Mouse (Mus musculus) left cerebral cortex, adult 18-20 months (tissue): ENCODE results near the gene Pi16. TPM values are rescaled to one million over a fixed set of nuclear protein-coding genes. Genes with fewer than 3 reads are reported as not detected.

Experiments used
- DNase-seq, 2 experiments: peaks; one replicate each; pipeline ENCODE4 v3.0.0; 2021 to 2022; ENCODE audit warnings: low spot score in 2 of 2, mixed read lengths in 1 of 2
- total RNA-seq, 2 experiments: library from RNA; stranded (reverse); gene quantifications; 2 replicates each; pipeline ENCODE4 v1.2.3; 2021

Gene Pi16
- total RNA-seq, 2 experiments from 2014 or later = 1.4 to 2.0 TPM

GRCm38 (mm10) chr17:29355841-29356478 lies 38.5 kb downstream of the Pi16 start:
- no peak for DNase-seq

GRCm38 (mm10) chr17:29356479-29356856 lies 39.0 kb downstream of the Pi16 start:
- peak in 1 of 2 experiments; percentile 33 for DNase-seq

- DNase-seq = no peak
Observed at GRCm38 (mm10) chr17:29356882-29357281, 39.4 kb downstream of the Pi16 start.

- no peak for DNase-seq
Observed at GRCm38 (mm10) chr17:29358928-29359327, 41.4 kb downstream of the Pi16 start.

- DNase-seq = no peak
Observed at GRCm38 (mm10) chr17:29360761-29361221, 43.3 kb downstream of the Pi16 start, which contains the start of gene Fgd2. Gene Fgd2, plus strand, starts transcription at chr17:29360914.

- DNase-seq = no peak
Observed at GRCm38 (mm10) chr17:29361982-29362691, 44.7 kb downstream of the Pi16 start.

GRCm38 (mm10) chr17:29363109-29363508 lies 45.6 kb downstream of the Pi16 start:
- no peak for DNase-seq

GRCm38 (mm10) chr17:29365105-29365621 lies 47.7 kb downstream of the Pi16 start:
- no peak for DNase-seq

- no peak for DNase-seq
Observed at GRCm38 (mm10) chr17:29368726-29369125, 51.2 kb downstream of the Pi16 start.

GRCm38 (mm10) chr17:29370984-29371723 lies 53.7 kb downstream of the Pi16 start:
- peak; percentile 89 to 95 for DNase-seq

GRCm38 (mm10) chr17:29375871-29376270 lies 58.4 kb downstream of the Pi16 start:
- no peak for DNase-seq

- no peak for DNase-seq
Observed at GRCm38 (mm10) chr17:29378056-29378455, 60.6 kb downstream of the Pi16 start.

Other genes with a start within 250 kb of the Pi16 start
- 10 to 100 TPM; 35.1 to 57.4 TPM for gene Cdkn1a, start 226.7 kb upstream of the Pi16 start, total RNA-seq
- gene Rab44, start 203.5 kb upstream of the Pi16 start, total RNA-seq = not detected
- 100 to 1,000 TPM; 161 to 173 TPM for gene Cpne5, start 79.5 kb upstream of the Pi16 start, total RNA-seq
- 10 to 100 TPM; 17.9 to 19.3 TPM for gene Ppil1, start 53.5 kb upstream of the Pi16 start, total RNA-seq
- gene BC004004, start 48.9 kb upstream of the Pi16 start, total RNA-seq = 100 to 1,000 TPM in 1 of 2 experiments, 10 to 100 TPM in 1; 95.0 to 100 TPM
- gene Mtch1, start 30.3 kb downstream of the Pi16 start, total RNA-seq = 100 to 1,000 TPM; 592 to 615 TPM
- 1 to 10 TPM; 5.0 to 6.0 TPM for gene Fgd2, start 43.2 kb downstream of the Pi16 start, total RNA-seq
- gene Pim1, start 173.1 kb downstream of the Pi16 start, total RNA-seq = 10 to 100 TPM in 1 of 2 experiments, 1 to 10 TPM in 1; 6.9 to 16.9 TPM
- gene Gm17657, start 232.0 kb downstream of the Pi16 start, total RNA-seq = not detected
- 10 to 100 TPM; 36.4 to 38.5 TPM for gene Tbc1d22b, start 232.1 kb downstream of the Pi16 start, total RNA-seq
- not detected for gene Tmem217, start 234.7 kb downstream of the Pi16 start, total RNA-seq